In the genomic region with DNA sequence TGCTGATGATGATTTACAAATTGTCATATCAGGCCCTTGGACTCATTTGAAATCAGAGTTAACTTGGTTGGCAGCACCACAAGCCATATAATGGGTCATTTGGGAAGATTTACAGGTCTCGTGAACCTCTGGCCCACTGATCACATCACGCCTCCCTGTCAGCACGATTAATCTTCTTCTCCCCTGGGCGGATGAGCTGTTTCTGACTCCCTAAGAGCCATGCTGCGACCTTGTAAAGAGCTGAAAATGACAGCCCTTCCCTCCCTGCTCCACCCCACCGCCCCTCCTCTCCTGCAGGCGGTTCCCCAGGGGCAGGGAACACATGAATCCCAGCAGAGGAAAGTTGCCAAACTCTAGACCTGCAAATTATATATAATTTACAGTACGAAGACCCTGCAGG, we compare ENCODE assay signal across 37 mouse cellular contexts. TPM values are rescaled to one million over a fixed set of nuclear protein-coding genes. Genes with fewer than 3 reads are reported as not detected.
DNase-seq lines count a peak whose midpoint lies in the region; ATAC-seq lines count a peak whose summit lies in the region.
"Had no signal": no experiment of that assay in that cellular context is flagged by ENCODE, and none has a peak within 500 bp of the region (broad histone marks: within the 10 kb centered on the region; RNA-seq: fewer than 3 reads in every experiment).

No protein-coding gene starts in this region.

- 6% methylated on average over 8 of the region's 8 CpGs for WGBS in kidney, embryonic 14.5 days

- H3K27ac ChIP-seq in kidney, embryonic 14.5 days (ENCODE audit: low read depth, low read length) = no peak overlapping the region
- H3K27ac ChIP-seq: forebrain, embryonic 13.5 days; heart, embryonic 10.5 days; hindbrain, embryonic 12.5 days; hindbrain, postnatal 0 days; intestine, embryonic 15.5 days; liver, embryonic 14.5 days; midbrain, embryonic 10.5 days; midbrain, embryonic 15.5 days; neural tube, embryonic 15.5 days had no signal

- H3K9ac ChIP-seq in kidney, embryonic 14.5 days (ENCODE audit: low read depth, low read length) = no peak overlapping the region
- H3K9ac ChIP-seq: forebrain, embryonic 13.5 days; hindbrain, embryonic 12.5 days; intestine, embryonic 15.5 days; liver, embryonic 14.5 days; lung, embryonic 14.5 days; midbrain, embryonic 15.5 days; neural tube, embryonic 15.5 days had no signal

- no peaks in the 10 kb centered on the region for H3K27me3 ChIP-seq in kidney, embryonic 14.5 days (ENCODE audit: control insufficient read depth, insufficient read depth, low read length)
- H3K27me3 ChIP-seq: forebrain, embryonic 13.5 days; hindbrain, embryonic 12.5 days; intestine, embryonic 15.5 days; midbrain, embryonic 15.5 days; neural tube, embryonic 15.5 days; Patski had no signal

- no peaks in the 10 kb centered on the region for H3K9me3 ChIP-seq in kidney, embryonic 14.5 days (ENCODE audit: control insufficient read depth, low read length)
- H3K9me3 ChIP-seq: forebrain, embryonic 13.5 days; heart, embryonic 10.5 days; intestine, embryonic 15.5 days; midbrain, embryonic 10.5 days; midbrain, embryonic 15.5 days; neural tube, embryonic 15.5 days had no signal

- DNase-seq in kidney, postnatal 36 days = no peak
- DNase-seq in kidney, postnatal 14 days = peak; percentile 14
- DNase-seq in kidney, adult 9 months = no peak
- peak; percentile 69 to 75 for DNase-seq in adrenal gland, postnatal 36 days
- DNase-seq in layer of hippocampus, postnatal 25 days (ENCODE audit: extremely low spot score in 1 of 2, low spot score in 1 of 2) = no peak
- no peak for DNase-seq in cerebellum, adult 9-11 months
- no peak for DNase-seq in thymus, postnatal 4 days
- DNase-seq: cerebellum, adult 11-12 months; cerebellum, postnatal 10 days; gastrocnemius, postnatal 14 days; heart, adult 11 months; heart, postnatal 36 days; layer of hippocampus, adult 9-11 months; liver; lung, embryonic 14.5 days; lung, postnatal 14 days; right cerebral cortex, postnatal 25 days; thymus, postnatal 14 days had no signal

- no peak overlapping the region for H3K4me2 ChIP-seq in kidney, embryonic 14.5 days (replicated peaks; ENCODE audit: low read depth, low read length)
- H3K4me2 ChIP-seq: forebrain, embryonic 13.5 days; hindbrain, embryonic 12.5 days; intestine, embryonic 15.5 days; lung, embryonic 14.5 days; midbrain, embryonic 15.5 days; neural tube, embryonic 15.5 days had no signal

- peaks cover 6% of the 10 kb centered on the region; the same call in 1 of the 2 replicates for H3K4me1 ChIP-seq in kidney, embryonic 14.5 days (ENCODE audit: control insufficient read depth, insufficient read depth, low read length)
- H3K4me1 ChIP-seq: forebrain, embryonic 13.5 days; heart, embryonic 10.5 days; hindbrain, embryonic 12.5 days; intestine, embryonic 15.5 days; midbrain, embryonic 15.5 days; neural tube, embryonic 15.5 days had no signal

- H3K4me3 ChIP-seq in kidney, embryonic 14.5 days (ENCODE audit: low read length) = no peak overlapping the region
- H3K4me3 ChIP-seq: forebrain, embryonic 13.5 days; heart, embryonic 10.5 days; hindbrain, embryonic 12.5 days; intestine, embryonic 15.5 days; midbrain, embryonic 10.5 days; midbrain, embryonic 15.5 days; neural tube, embryonic 15.5 days had no signal

- H3K36me3 ChIP-seq in kidney, embryonic 14.5 days (ENCODE audit: control insufficient read depth, insufficient read depth, low read length) = no peaks in the 10 kb centered on the region
- H3K36me3 ChIP-seq: heart, embryonic 10.5 days; hindbrain, embryonic 12.5 days; intestine, embryonic 15.5 days; midbrain, embryonic 10.5 days; midbrain, embryonic 15.5 days; neural tube, embryonic 15.5 days had no signal

- ATAC-seq in kidney, embryonic 14.5 days (ENCODE audit: low FRiP score, low TSS enrichment) = peak; percentile 77
- ATAC-seq: forebrain, embryonic 13.5 days; hindbrain, postnatal 0 days; intestine, embryonic 15.5 days; midbrain, embryonic 15.5 days; Patski had no signal

RNA-seq across cellular contexts. Expression of a gene that starts 14.2 kb away (rescaled TPM):
- polyA plus RNA-seq in kidney, embryonic 14.5 days (2014; fragmentation: Nextera tagmentation; extraction: Ambion mirVana) = not detected in 2 replicates
- not detected for total RNA-seq in adrenal gland, postnatal 36 days (2021)
- total RNA-seq in layer of hippocampus, postnatal 25 days (2021) = not detected
- total RNA-seq: gastrocnemius, postnatal 14 days; heart, postnatal 36 days; left cerebral cortex, adult 18-20 months; left cerebral cortex, postnatal 14 days; MEL had no signal
- polyA plus RNA-seq: cortical plate, adult 2 months; forebrain, embryonic 13.5 days; heart, embryonic 10.5 days; heart, embryonic 16.5 days; intestine, embryonic 15.5 days; large intestine, adult 2 months; limb, embryonic 11.5 days; liver, embryonic 14.5 days; lung, embryonic 14.5 days; neural tube, embryonic 15.5 days; stomach, embryonic 16.5 days had no signal

RNA-seq across cellular contexts. Expression of a gene that starts 42.6 kb away (rescaled TPM):
- 42.7 and 44.9 TPM in 2 replicates for polyA plus RNA-seq in kidney, embryonic 14.5 days (2014; fragmentation: Nextera tagmentation; extraction: Ambion mirVana)
- total RNA-seq in adrenal gland, postnatal 36 days (2021) = 1 to 10 TPM in 1 of 2 experiments, under 1 TPM in 1; 0.50 to 1.4 TPM
- total RNA-seq in layer of hippocampus, postnatal 25 days (2021) = 10 to 100 TPM in 1 of 2 experiments, 1 to 10 TPM in 1; 9.2 to 12.9 TPM
- total RNA-seq: MEL had no signal

Comparison
In these comparisons a context has a peak if more than half of its experiments do, and no peak if none do; other contexts are left out.
1. DNase-seq: peak in kidney, postnatal 14 days (single experiment) and adrenal gland, postnatal 36 days (2 of 2); none in kidney, postnatal 36 days (0 of 2), kidney, adult 9 months (single experiment), layer of hippocampus, postnatal 25 days (0 of 2), cerebellum, adult 9-11 months (single experiment) and thymus, postnatal 4 days (single experiment).
2. RNA of a gene that starts 42.6 kb away (total RNA-seq): 9.2 to 12.9 TPM in layer of hippocampus, postnatal 25 days; 0.50 to 1.4 TPM in adrenal gland, postnatal 36 days; every median in the first group is over 4 times any median in the second.